Comparison of ENCODE assay signal across 7 mouse cellular contexts in genomic region chr2:103682927-103683442, GRCm38 (mm10).
A peak's percentile ranks its signal among the peaks of the same experiment; 100 is the strongest.
DNase-seq lines count a peak whose midpoint lies in the region; ATAC-seq lines count a peak whose summit lies in the region.

No protein-coding gene starts in this region.

- no peak overlapping the region for H3K4me2 ChIP-seq in midbrain, embryonic 16.5 days (ENCODE audit: low read length)
- H3K4me2 ChIP-seq in midbrain, embryonic 15.5 days = no peak overlapping the region
- H3K4me2 ChIP-seq in hindbrain, embryonic 15.5 days = no peak overlapping the region

- H3K9ac ChIP-seq in midbrain, embryonic 16.5 days (ENCODE audit: low read depth, low read length) = no peak overlapping the region
- no peak overlapping the region for H3K9ac ChIP-seq in midbrain, embryonic 15.5 days
- H3K9ac ChIP-seq in hindbrain, embryonic 15.5 days = no peak overlapping the region

- no peaks in the 10 kb centered on the region for H3K27me3 ChIP-seq in midbrain, embryonic 16.5 days (ENCODE audit: control insufficient read depth, insufficient read depth, low read depth, low read length)
- 0 out of 2 replicates have a peak, but pooled peaks cover 2% of the 10 kb centered on the region for H3K27me3 ChIP-seq in midbrain, embryonic 15.5 days (replicated peaks)
- no peaks in the 10 kb centered on the region for H3K27me3 ChIP-seq in hindbrain, embryonic 15.5 days

- H3K27ac ChIP-seq in midbrain, embryonic 16.5 days (ENCODE audit: low read length) = no peak overlapping the region
- no peak overlapping the region for H3K27ac ChIP-seq in midbrain, embryonic 15.5 days
- H3K27ac ChIP-seq in hindbrain, embryonic 15.5 days (replicated peaks) = no peak overlapping the region; the same call in 1 of the 2 replicates

- no peaks in the 10 kb centered on the region for H3K4me1 ChIP-seq in midbrain, embryonic 16.5 days (ENCODE audit: control insufficient read depth, insufficient read depth, low read length)
- 0 out of 2 replicates have a peak, but pooled peaks cover 3% of the 10 kb centered on the region for H3K4me1 ChIP-seq in midbrain, embryonic 15.5 days
- peaks cover 24% of the 10 kb centered on the region; the same call in 1 of the 2 replicates for H3K4me1 ChIP-seq in hindbrain, embryonic 15.5 days (replicated peaks)

- ATAC-seq in midbrain, embryonic 16.5 days = peak; percentile 36; the same call in 1 of the 2 replicates
- ATAC-seq in midbrain, embryonic 15.5 days (replicated peaks) = no peak; the same call in 1 of the 2 replicates
- peak; percentile 51 for ATAC-seq in common myeloid progenitor, adult 5-6 weeks (replicated peaks; ENCODE audit: low read depth, poor library complexity, severe bottlenecking)
- peak; percentile 68 for ATAC-seq in hindbrain, embryonic 15.5 days (ENCODE audit: low FRiP score, low read depth)

- H3K4me3 ChIP-seq in midbrain, embryonic 16.5 days (ENCODE audit: low read depth, low read length) = no peak overlapping the region
- no peak overlapping the region for H3K4me3 ChIP-seq in midbrain, embryonic 15.5 days
- H3K4me3 ChIP-seq in hindbrain, embryonic 15.5 days = no peak overlapping the region

- WGBS in midbrain, embryonic 16.5 days = 75% methylated on average over 9 of the region's 9 CpGs
- WGBS in midbrain, embryonic 15.5 days = 74% methylated on average over 9 of the region's 9 CpGs
- WGBS in hindbrain, embryonic 15.5 days = 64% methylated on average over 9 of the region's 9 CpGs

- DNase-seq in thymus, postnatal 14 days = peak; percentile 64
- no peak for DNase-seq in kidney, postnatal 10 days
- DNase-seq in yolk sac, embryonic 10.5 days (ENCODE audit: low spot score) = no peak

- no peaks in the 10 kb centered on the region for H3K9me3 ChIP-seq in midbrain, embryonic 16.5 days (replicated peaks; ENCODE audit: control insufficient read depth, low read length, poor library complexity, severe bottlenecking)
- no peaks in the 10 kb centered on the region for H3K9me3 ChIP-seq in midbrain, embryonic 15.5 days
- H3K9me3 ChIP-seq in hindbrain, embryonic 15.5 days = no peaks in the 10 kb centered on the region

- no peaks in the 10 kb centered on the region for H3K36me3 ChIP-seq in midbrain, embryonic 16.5 days (ENCODE audit: control insufficient read depth, insufficient read depth, low read length)
- H3K36me3 ChIP-seq in midbrain, embryonic 15.5 days (replicated peaks) = no peaks in the 10 kb centered on the region
- H3K36me3 ChIP-seq in hindbrain, embryonic 15.5 days = no peaks in the 10 kb centered on the region
